Mouse (Mus musculus) liver, embryonic 13.5 days (tissue): ENCODE data around the gene Olfr1093. TPM values are rescaled to one million over a fixed set of nuclear protein-coding genes. Genes with fewer than 3 reads are reported as not detected.

Experiments
- ATAC-seq: fragments of 200-750 bp; cut with Nextera tagmentation; 2 replicates; pipeline ENCODE4 v1.8.0; 2017; ENCODE audit warnings: low read depth, mild to moderate bottlenecking, moderate number of reproducible peaks, moderate library complexity
- DNase-seq: peaks from one replicate; pipeline ENCODE4 v3.0.0; 2022
- H3K27ac ChIP-seq: fragments of 300-500 bp; sonication (generic); 2 replicates; pipeline ENCODE4 v1.5.1; 2015; ENCODE audit warnings: moderate library complexity, mild to moderate bottlenecking, inconsistent platforms
- H3K27me3 ChIP-seq: fragments of 300-500 bp; sonication (generic); 2 replicates; pipeline ENCODE4 v1.6.1; 2015; ENCODE audit warnings: mild to moderate bottlenecking, inconsistent platforms
- H3K36me3 ChIP-seq: fragments of 300-500 bp; sonication (generic); 2 replicates; pipeline ENCODE4 v1.6.1; 2015; ENCODE audit warnings: mild to moderate bottlenecking, inconsistent platforms
- H3K4me1 ChIP-seq: fragments of 300-500 bp; sonication (generic); replicated peaks from 2 replicates; pipeline ENCODE4 v1.6.1; 2015; ENCODE audit warnings: inconsistent platforms
- H3K4me2 ChIP-seq: fragments of 300-500 bp; sonication (generic); 2 replicates; pipeline ENCODE4 v1.6.1; 2015; ENCODE audit warnings: inconsistent platforms, mild to moderate bottlenecking, moderate library complexity
- H3K4me3 ChIP-seq: fragments of 300-500 bp; sonication (generic); replicated peaks from 2 replicates; pipeline ENCODE4 v1.5.1; 2015; ENCODE audit warnings: mild to moderate bottlenecking, inconsistent platforms
- H3K9ac ChIP-seq: fragments of 300-500 bp; sonication (generic); 2 replicates; pipeline ENCODE4 v1.6.1; 2015; ENCODE audit warnings: mild to moderate bottlenecking, inconsistent platforms
- H3K9me3 ChIP-seq: fragments of 300-500 bp; sonication (generic); replicated peaks from 2 replicates; pipeline ENCODE4 v1.6.1; 2016; ENCODE audit warnings: inconsistent platforms
- WGBS: fragments of 180-500 bp; shearing (Covaris S2); methylation state at CpG from one replicate; pipeline ENCODE4 v1.1.7; 2015; ENCODE audit not compliant: insufficient replicate concordance; 5-methylcytosine and 5-hydroxymethylcytosine counted together
- polyA plus RNA-seq: library from polyadenylated mRNA; unstranded; fragments of >200 nt; fragmentation: Nextera tagmentation; extraction: Ambion mirVana; gene quantifications from 2 replicates; pipeline ENCODE4 v1.2.1, GENCODE M21; 2015

Olfr1093 gene
- polyA plus RNA-seq = not detected in 2 replicates

DNA sequence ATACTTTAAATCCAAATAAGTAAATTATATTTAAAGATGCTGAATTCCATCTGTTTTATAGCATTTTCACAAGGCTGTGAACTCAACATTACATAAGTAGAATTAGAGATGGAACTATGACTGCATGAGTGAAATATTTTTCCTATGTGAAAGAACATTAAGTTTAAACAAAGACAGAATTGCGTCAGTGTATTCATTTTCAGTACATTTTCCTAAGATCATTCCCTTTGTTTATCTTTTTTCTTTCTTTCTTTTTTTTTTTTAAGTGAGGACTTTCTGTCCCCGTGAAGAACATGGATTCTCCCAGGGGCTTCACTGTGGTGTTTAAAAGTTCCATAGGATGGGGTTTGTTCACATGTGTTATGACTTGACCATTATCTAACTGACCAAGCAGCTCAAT lies at the start of gene Olfr1093:
TSS of gene Olfr1093 (plus strand) at position 301 of the 400 bp plus-strand sequence.
- WGBS = 51% methylated on average over 2 of the region's 2 CpGs
- Histone ChIP-seq H3K9me3 (no peaks in the 10 kb centered on the region), H3K4me1 (no peaks in the 10 kb centered on the region), H3K9ac (no peak within 1 kb of the TSS), H3K4me3 (no peak within 1 kb of the TSS), H3K27ac (no peak within 1 kb of the TSS), H3K4me2 (no peak within 1 kb of the TSS), H3K36me3 (no peaks in the 10 kb centered on the region), H3K27me3 (no peaks in the 10 kb centered on the region)
- DNase-seq = no peak
- no peak for ATAC-seq

DNA sequence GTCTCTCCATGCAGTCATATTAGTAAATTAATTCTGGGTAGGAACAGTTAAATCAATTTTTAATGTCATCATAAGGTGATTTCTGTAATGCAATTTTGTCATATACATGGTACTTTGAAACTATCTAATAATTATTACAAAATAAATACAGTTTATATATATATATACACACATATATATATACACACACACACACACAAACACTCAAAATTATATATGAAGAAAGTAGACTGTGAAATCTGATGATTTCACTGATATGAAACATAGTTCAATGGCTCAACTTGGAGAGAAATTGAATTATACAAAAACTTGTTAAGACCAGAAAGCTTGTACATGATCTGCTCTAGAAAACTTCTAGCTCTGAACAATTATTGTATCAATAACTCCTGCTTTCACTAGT lies 48.7 kb upstream of the Olfr1093 start, which contains the start of gene Olfr1089:
TSS of gene Olfr1089 (minus strand) at position 101 of the 400 bp plus-strand sequence.
- no peak for DNase-seq
- H3K4me3 ChIP-seq = no peak within 1 kb of the TSS
- H3K9ac ChIP-seq = no peak within 1 kb of the TSS
- H3K27me3 ChIP-seq = no peaks in the 10 kb centered on the region
- no peaks in the 10 kb centered on the region for H3K4me1 ChIP-seq
- no peaks in the 10 kb centered on the region for H3K36me3 ChIP-seq
- ATAC-seq = no peak
- H3K4me2 ChIP-seq = no peak within 1 kb of the TSS
- no peak within 1 kb of the TSS for H3K27ac ChIP-seq
- H3K9me3 ChIP-seq = no peaks in the 10 kb centered on the region

DNA sequence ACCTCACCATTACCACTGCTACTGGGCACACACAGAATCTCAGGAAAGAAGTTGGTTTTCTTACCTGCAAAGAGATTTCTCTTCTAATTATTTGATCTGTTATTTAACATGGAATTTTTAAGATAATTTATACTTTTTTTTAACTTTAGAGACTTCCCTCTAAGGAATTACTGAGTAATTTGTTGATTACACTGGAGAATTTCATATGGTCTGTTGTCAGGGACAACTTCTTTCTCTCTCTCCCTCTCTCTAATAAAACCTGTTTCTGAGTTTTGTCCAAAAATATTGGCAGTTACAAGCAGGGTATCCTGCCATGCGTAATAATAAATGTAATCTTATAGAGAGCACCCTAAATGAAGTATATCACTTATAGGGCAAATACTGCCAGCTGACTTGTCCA lies 23.4 kb upstream of the Olfr1093 start, which contains the start of gene Olfr1090:
TSS of gene Olfr1090 (minus strand) at position 101 of the 400 bp plus-strand sequence.
- H3K9me3 ChIP-seq = no peaks in the 10 kb centered on the region
- ATAC-seq (no peak), DNase-seq (no peak)
- no peak within 1 kb of the TSS for H3K4me3 ChIP-seq
- H3K27ac ChIP-seq = no peak within 1 kb of the TSS
- H3K4me2 ChIP-seq = no peak within 1 kb of the TSS
- H3K36me3 ChIP-seq = no peaks in the 10 kb centered on the region
- no peak within 1 kb of the TSS for H3K9ac ChIP-seq
- no peaks in the 10 kb centered on the region for H3K27me3 ChIP-seq
- 59% methylated on average over 1 of the region's 1 CpGs for WGBS
- no peaks in the 10 kb centered on the region for H3K4me1 ChIP-seq

DNA sequence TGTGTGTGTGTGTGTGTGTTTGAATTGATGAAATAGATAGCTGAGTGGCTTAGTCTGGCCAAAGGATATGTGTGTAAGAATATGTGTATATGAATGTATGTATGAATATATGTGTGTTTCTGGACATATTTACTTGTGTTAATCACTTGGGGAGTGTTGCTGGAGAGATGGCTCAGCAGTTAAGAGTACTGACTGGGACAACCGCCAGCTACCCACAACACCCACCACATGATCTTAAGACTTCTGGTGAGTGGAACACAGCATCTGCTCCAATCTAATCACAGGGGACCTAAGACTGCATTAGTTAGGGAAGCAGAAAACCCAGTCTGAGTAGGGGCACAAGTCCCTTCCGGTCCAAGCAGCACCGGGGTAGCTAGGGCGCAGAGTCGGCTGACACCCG lies 21.2 kb upstream of the Olfr1093 start:
- H3K36me3 ChIP-seq = no peaks in the 10 kb centered on the region
- no peaks in the 10 kb centered on the region for H3K4me1 ChIP-seq
- DNase-seq = no peak
- H3K27me3 ChIP-seq = no peaks in the 10 kb centered on the region
- H3K9me3 ChIP-seq = no peaks in the 10 kb centered on the region
- H3K4me3 ChIP-seq = no peak overlapping the region
- no peak overlapping the region for H3K9ac ChIP-seq
- H3K27ac ChIP-seq = no peak overlapping the region
- no peak for ATAC-seq
- H3K4me2 ChIP-seq = no peak overlapping the region
- 85% methylated on average over 6 of the region's 6 CpGs for WGBS

DNA sequence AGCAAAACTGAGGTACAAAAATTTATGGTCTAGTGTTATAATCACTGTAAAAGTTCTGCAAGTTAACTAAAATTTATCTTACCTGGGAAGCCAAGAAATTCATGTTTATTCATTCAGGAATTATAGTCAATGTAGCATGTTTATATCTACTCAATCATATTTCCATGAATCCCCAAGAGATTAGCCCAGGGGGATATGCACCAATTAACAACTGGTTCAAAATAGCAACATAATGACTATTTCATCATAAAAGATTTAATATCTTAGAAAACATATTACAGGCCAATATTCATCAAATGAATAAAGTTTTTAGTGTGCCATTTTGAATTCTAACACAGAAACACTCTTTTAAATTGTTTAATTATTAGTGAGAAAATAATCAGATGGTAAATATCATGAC lies 27.6 kb downstream of the Olfr1093 start, which contains the start of gene Olfr141:
TSS of gene Olfr141 (minus strand) at position 101 of the 400 bp plus-strand sequence.
- Histone ChIP-seq H3K27me3 (no peaks in the 10 kb centered on the region), H3K4me1 (no peaks in the 10 kb centered on the region), H3K9ac (no peak within 1 kb of the TSS), H3K4me3 (no peak within 1 kb of the TSS), H3K4me2 (no peak within 1 kb of the TSS), H3K27ac (no peak within 1 kb of the TSS), H3K9me3 (no peaks in the 10 kb centered on the region), H3K36me3 (no peaks in the 10 kb centered on the region)
- DNase-seq (no peak), ATAC-seq (no peak)

DNA sequence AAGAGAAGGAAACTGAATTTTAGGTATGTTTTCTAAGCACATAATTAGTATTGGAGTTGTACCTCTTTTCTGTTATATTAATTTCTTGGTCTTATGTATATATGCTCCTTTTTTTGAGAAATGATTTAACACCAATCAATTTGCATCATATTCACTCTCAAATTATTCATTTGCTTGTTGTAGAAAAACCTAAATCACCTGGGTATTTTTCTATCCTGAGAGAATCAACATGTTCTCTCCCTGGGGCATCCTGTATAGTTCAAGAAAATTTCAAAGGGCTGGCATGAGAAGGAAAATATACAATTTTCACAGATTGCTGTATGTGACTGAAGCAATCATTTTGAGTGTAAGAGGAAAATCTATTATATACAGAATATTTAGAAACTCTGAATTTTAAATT lies 42.1 kb downstream of the Olfr1093 start, which contains the start of gene Olfr1094:
TSS of gene Olfr1094 (plus strand) at position 301 of the 400 bp plus-strand sequence.
- ATAC-seq = no peak

More for the DNA sequence above, 42.1 kb downstream of the Olfr1093 start, which contains the start of gene Olfr1094:
- Histone ChIP-seq H3K9ac (no peak within 1 kb of the TSS), H3K9me3 (0 out of 2 replicates have a peak, but pooled peaks cover 3% of the 10 kb centered on the region), H3K27me3 (no peaks in the 10 kb centered on the region), H3K36me3 (no peaks in the 10 kb centered on the region), H3K4me2 (no peak within 1 kb of the TSS), H3K4me3 (no peak within 1 kb of the TSS), H3K27ac (no peak within 1 kb of the TSS), H3K4me1 (no peaks in the 10 kb centered on the region)
- no peak for DNase-seq

Other genes starting within 250 kb of the Olfr1093 start
- gene Olfr1079, start 240.0 kb upstream of the Olfr1093 start, polyA plus RNA-seq = not detected in 2 replicates
- not detected in 2 replicates for gene Olfr1080, start 224.2 kb upstream of the Olfr1093 start, polyA plus RNA-seq
- not detected in 2 replicates for gene Olfr1082, start 183.5 kb upstream of the Olfr1093 start, polyA plus RNA-seq
- not detected in 2 replicates for gene Olfr1084, start 142.8 kb upstream of the Olfr1093 start, polyA plus RNA-seq
- gene Olfr1085, start 120.5 kb upstream of the Olfr1093 start, polyA plus RNA-seq = not detected in 2 replicates
- gene Olfr1086, start 102.4 kb upstream of the Olfr1093 start, polyA plus RNA-seq = not detected in 2 replicates
- gene Olfr1087, start 84.1 kb upstream of the Olfr1093 start, polyA plus RNA-seq = not detected in 2 replicates
- not detected in 2 replicates for gene Olfr1089, start 48.8 kb upstream of the Olfr1093 start, polyA plus RNA-seq
- gene Olfr1090, start 23.5 kb upstream of the Olfr1093 start, polyA plus RNA-seq = not detected in 2 replicates
- not detected in 2 replicates for gene Olfr141, start 27.5 kb downstream of the Olfr1093 start, polyA plus RNA-seq
- not detected in 2 replicates for gene Olfr1094, start 42.2 kb downstream of the Olfr1093 start, polyA plus RNA-seq
- not detected in 2 replicates for gene Olfr1095, start 69.2 kb downstream of the Olfr1093 start, polyA plus RNA-seq
- not detected in 2 replicates for gene Gm13723, start 92.3 kb downstream of the Olfr1093 start, polyA plus RNA-seq
- not detected in 2 replicates for gene Olfr1097, start 109.7 kb downstream of the Olfr1093 start, polyA plus RNA-seq
- not detected in 2 replicates for gene Olfr1098, start 142.1 kb downstream of the Olfr1093 start, polyA plus RNA-seq
- gene Olfr1099, start 178.2 kb downstream of the Olfr1093 start, polyA plus RNA-seq = not detected in 2 replicates
- not detected in 2 replicates for gene Olfr1100, start 197.5 kb downstream of the Olfr1093 start, polyA plus RNA-seq
- gene Olfr1101, start 208.7 kb downstream of the Olfr1093 start, polyA plus RNA-seq = not detected in 2 replicates
- gene Olfr1102, start 215.9 kb downstream of the Olfr1093 start, polyA plus RNA-seq = not detected in 2 replicates
- gene Olfr1104, start 244.6 kb downstream of the Olfr1093 start, polyA plus RNA-seq = not detected in 2 replicates